Mouse (Mus musculus): ENCODE measurements around the gene Arih1. TPM values are rescaled to one million over a fixed set of nuclear protein-coding genes. Genes with fewer than 3 reads are reported as not detected.
"Not testable (repeated sequence)": the region's sequence is repeated elsewhere in the genome, so short reads cannot be mapped to it uniquely, and the experiment has no call there.

Gene Arih1
- polyA plus RNA-seq, 1 experiment = 162 TPM

DNA sequence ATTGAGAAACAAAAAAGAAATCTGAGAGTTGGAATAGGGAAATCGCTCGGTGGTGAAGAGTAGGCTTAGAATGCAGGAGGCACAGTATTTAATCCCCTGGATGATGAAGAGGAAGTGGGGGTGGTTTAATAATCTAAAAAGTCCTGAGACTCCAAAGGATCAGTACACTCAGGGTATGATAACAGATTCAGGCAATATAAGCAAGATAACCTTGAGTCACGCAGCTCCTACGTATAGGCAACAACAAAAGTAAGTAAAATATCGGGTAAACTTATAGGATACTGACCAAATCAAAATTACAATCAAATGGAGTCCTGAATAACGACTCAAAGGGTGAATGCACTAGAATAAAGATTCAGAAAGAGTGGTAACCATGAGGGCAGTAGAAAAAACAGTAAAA lies 65.9 kb downstream of the Arih1 start:
- Histone ChIP-seq H3K27ac (ENCODE audit: insufficient read depth, low read length) (no peak overlapping the region), H3K4me1 (ENCODE audit: control insufficient read depth, insufficient read depth, low read length) (no peaks in the 10 kb centered on the region), H3K4me3 (ENCODE audit: insufficient read depth, low read length) (no peak overlapping the region)
- TF ChIP-seq CTCF (IDR thresholded peaks at IDR 0.05; ENCODE audit: borderline replicate concordance, insufficient read depth, low read length) (no peak), POLR2A (IDR thresholded peaks at IDR 0.05; ENCODE audit: low read depth, low read length) (no peak)

DNA sequence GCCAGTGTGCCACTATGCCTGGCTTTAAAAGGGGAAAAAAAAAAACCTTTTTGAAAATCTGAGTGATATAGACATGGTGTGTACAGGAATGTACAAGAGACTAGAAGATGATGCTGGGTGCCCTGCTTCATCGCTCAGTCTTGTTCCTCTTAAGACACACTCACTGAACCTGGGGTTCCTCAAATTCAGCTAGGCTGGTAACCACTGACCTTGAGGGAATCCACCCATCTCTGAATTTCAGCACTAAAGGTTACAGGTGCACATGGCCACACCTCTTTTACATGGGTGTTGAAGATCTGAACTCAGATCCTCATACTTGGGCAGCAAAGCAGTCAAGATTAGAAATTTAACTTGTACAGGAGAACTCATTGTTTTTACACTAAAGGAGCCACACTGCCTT lies 79.1 kb downstream of the Arih1 start:
- TF ChIP-seq CTCF (IDR thresholded peaks at IDR 0.05; ENCODE audit: borderline replicate concordance, insufficient read depth, low read length) = no peak
- no peak for TF ChIP-seq POLR2A (IDR thresholded peaks at IDR 0.05; ENCODE audit: low read depth, low read length)
- Histone ChIP-seq H3K27ac (ENCODE audit: insufficient read depth, low read length) (no peak overlapping the region), H3K4me3 (ENCODE audit: insufficient read depth, low read length) (no peak overlapping the region), H3K4me1 (ENCODE audit: control insufficient read depth, insufficient read depth, low read length) (no peaks in the 10 kb centered on the region)

DNA sequence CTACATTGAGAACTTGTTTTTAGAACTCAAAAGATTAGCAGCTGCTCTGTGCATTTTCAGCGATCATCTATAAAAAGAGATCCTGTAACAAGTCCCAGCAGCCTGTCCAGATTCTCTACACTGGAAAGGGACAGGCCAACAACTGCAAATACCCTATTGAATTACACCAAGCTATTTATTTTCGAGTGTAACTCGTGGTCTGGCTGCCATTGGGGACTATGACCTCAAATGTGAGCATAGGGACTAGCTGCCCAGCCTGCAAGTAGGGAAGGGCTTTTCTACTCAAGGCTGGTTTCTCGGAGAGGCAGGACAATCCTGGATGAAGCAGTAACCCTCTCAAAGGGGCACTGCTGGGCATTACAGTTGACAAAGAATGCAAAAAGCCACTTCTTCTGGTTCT lies 97.3 kb downstream of the Arih1 start:
- TF ChIP-seq CTCF (IDR thresholded peaks at IDR 0.05; ENCODE audit: borderline replicate concordance, insufficient read depth, low read length) (no peak), POLR2A (IDR thresholded peaks at IDR 0.05; ENCODE audit: low read depth, low read length) (no peak)
- Histone ChIP-seq H3K27ac (ENCODE audit: insufficient read depth, low read length) (no peak overlapping the region), H3K4me3 (ENCODE audit: insufficient read depth, low read length) (no peak overlapping the region), H3K4me1 (ENCODE audit: control insufficient read depth, insufficient read depth, low read length) (no peaks in the 10 kb centered on the region)

DNA sequence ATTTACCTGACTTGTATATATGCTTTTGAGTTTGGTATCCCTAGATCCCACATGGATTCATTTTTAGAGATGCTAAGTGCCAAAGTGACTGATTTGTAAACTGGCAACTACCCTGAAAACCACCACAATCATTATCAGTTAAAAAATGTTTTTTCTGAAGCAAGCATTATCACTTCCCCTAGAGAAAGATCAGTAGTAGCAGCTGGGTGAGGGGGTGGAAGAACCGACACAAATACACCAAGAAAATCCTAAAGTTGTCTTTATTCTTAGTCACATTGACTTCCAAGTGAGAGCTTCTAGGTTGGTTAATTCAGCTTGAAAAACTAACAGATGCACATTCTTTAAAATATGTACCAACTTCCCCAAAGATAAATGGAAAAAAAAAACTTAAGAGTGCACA lies 98.1 kb downstream of the Arih1 start:
- Histone ChIP-seq H3K4me1 (ENCODE audit: control insufficient read depth, insufficient read depth, low read length) (no peaks in the 10 kb centered on the region), H3K4me3 (ENCODE audit: insufficient read depth, low read length) (no peak overlapping the region), H3K27ac (ENCODE audit: insufficient read depth, low read length) (no peak overlapping the region)
- TF ChIP-seq CTCF (IDR thresholded peaks at IDR 0.05; ENCODE audit: borderline replicate concordance, insufficient read depth, low read length) (no peak), POLR2A (IDR thresholded peaks at IDR 0.05; ENCODE audit: low read depth, low read length) (no peak)

DNA sequence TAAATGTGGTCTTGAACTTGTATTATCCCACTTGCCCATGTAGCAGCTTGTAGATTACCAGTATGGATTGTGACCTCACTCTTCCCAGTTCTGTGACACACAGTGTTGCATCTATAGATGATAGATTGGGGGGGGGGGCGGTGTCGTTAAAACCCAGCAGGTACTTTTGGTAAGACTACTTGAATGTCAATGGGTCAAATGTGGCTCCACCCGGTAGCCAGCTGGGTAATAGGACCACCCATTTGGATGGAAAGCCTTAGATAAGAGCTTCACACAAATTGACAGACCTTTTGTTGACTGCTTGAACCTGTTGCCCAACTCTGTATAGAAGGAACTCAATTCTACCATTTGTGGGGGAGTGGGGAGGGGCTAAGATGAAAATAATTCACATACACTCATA lies 99.0 kb downstream of the Arih1 start:
- H3K4me1 ChIP-seq (ENCODE audit: control insufficient read depth, insufficient read depth, low read length) = no peaks in the 10 kb centered on the region
- H3K4me3 ChIP-seq (ENCODE audit: insufficient read depth, low read length) = no peak overlapping the region
- no peak for TF ChIP-seq CTCF (IDR thresholded peaks at IDR 0.05; ENCODE audit: borderline replicate concordance, insufficient read depth, low read length)
- TF ChIP-seq POLR2A (IDR thresholded peaks at IDR 0.05; ENCODE audit: low read depth, low read length) = no peak
- no peak overlapping the region for H3K27ac ChIP-seq (ENCODE audit: insufficient read depth, low read length)

DNA sequence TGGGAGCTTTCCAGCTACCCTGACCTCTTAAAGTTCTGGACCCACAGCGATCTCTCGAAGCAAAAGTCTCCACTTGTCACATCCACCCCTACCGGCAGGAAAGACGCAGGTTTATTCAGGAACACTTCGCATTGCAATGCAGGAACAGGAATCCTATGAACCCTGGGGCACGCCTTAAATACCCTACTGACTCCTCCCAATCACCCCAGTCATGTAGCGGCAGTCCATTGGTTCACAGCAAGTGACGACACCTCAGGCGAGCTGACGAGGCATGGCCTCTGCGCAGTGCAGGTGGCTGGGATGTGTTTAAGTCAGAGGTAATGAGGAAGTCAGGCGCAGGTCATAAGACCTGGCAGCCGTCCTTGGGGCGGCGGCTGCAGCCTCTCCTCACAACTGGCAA lies 110.8 kb downstream of the Arih1 start:
- H3K4me3 ChIP-seq (ENCODE audit: insufficient read depth, low read length) = no peak overlapping the region
- no peak overlapping the region for H3K27ac ChIP-seq (ENCODE audit: insufficient read depth, low read length)
- TF ChIP-seq POLR2A (IDR thresholded peaks at IDR 0.05; ENCODE audit: low read depth, low read length) (no peak), CTCF (IDR thresholded peaks at IDR 0.05; ENCODE audit: borderline replicate concordance, insufficient read depth, low read length) (no peak)
- no peaks in the 10 kb centered on the region for H3K4me1 ChIP-seq (ENCODE audit: control insufficient read depth, insufficient read depth, low read length)

DNA sequence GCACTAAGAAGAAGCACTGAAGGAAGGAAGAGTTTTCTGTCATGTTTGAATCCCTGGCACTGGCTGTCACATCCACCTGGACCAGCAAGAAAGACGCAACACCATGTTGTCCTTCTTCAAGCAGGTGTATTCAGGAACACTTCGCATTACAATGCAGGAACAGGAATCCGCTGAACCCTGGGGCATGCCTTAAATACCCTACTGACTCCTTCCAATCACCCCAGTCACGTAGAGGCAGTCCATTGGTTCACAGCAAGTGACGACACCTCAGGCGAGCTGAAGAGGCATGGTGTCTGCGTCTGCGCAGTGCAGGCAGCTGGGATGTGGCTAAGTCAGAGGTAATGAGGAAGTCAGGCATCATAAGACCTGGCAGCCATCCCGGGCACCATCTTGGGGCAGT lies 116.8 kb downstream of the Arih1 start:
- TF ChIP-seq POLR2A (IDR thresholded peaks at IDR 0.05; ENCODE audit: low read depth, low read length) (no peak), CTCF (IDR thresholded peaks at IDR 0.05; ENCODE audit: borderline replicate concordance, insufficient read depth, low read length) (no peak)
- Histone ChIP-seq H3K27ac (ENCODE audit: insufficient read depth, low read length) (no peak overlapping the region), H3K4me1 (ENCODE audit: control insufficient read depth, insufficient read depth, low read length) (peaks cover 2% of the 10 kb centered on the region; the same call in 1 of the 2 replicates), H3K4me3 (ENCODE audit: insufficient read depth, low read length) (no peak overlapping the region)

DNA sequence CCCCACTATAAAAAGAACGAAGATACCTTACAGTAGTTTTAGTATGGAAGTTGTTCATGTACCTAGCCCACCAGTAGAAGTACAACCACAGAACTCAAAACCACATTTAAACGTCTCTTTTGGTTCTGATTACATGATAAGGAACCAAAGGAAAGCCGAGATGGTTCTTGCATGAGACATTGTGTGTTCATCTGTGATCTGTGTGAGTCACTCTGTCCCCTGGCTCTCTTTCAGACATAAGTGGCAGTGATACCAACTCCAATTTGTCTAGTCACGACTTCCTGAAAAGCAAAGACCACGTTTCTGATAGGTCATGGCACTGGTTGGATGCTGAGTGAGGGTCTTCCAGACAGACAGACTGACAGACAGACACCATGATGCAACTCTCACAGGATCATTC lies 117.2 kb downstream of the Arih1 start:
- H3K27ac ChIP-seq (ENCODE audit: insufficient read depth, low read length) = no peak overlapping the region
- no peak for TF ChIP-seq CTCF (IDR thresholded peaks at IDR 0.05; ENCODE audit: borderline replicate concordance, insufficient read depth, low read length)
- TF ChIP-seq POLR2A (IDR thresholded peaks at IDR 0.05; ENCODE audit: low read depth, low read length) = no peak
- H3K4me3 ChIP-seq (ENCODE audit: insufficient read depth, low read length) = no peak overlapping the region
- peaks cover 2% of the 10 kb centered on the region; the same call in 1 of the 2 replicates for H3K4me1 ChIP-seq (ENCODE audit: control insufficient read depth, insufficient read depth, low read length)

DNA sequence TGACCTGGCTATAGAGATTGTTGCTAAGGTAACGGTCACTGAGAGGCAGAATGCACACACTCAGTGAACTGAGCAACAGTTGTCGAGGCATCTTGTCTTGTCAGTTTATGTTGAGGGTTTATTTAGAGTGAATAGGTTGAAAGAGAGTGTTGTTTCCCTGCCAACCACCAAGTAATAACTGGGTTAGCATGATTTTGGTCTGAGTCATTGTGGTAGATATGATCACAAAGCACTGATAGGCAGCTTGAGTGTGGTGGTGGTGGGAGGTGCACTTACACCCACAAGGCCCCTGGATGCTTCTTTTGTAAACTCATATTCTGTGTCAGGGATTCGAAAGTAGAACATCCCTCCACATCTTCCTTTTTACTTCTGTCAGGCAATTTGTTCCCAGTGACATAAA lies 125.9 kb downstream of the Arih1 start:
- H3K4me1 ChIP-seq (ENCODE audit: control insufficient read depth, insufficient read depth, low read length); H3K27ac ChIP-seq (ENCODE audit: insufficient read depth, low read length); H3K4me3 ChIP-seq (ENCODE audit: insufficient read depth, low read length): not testable (repeated sequence)

DNA sequence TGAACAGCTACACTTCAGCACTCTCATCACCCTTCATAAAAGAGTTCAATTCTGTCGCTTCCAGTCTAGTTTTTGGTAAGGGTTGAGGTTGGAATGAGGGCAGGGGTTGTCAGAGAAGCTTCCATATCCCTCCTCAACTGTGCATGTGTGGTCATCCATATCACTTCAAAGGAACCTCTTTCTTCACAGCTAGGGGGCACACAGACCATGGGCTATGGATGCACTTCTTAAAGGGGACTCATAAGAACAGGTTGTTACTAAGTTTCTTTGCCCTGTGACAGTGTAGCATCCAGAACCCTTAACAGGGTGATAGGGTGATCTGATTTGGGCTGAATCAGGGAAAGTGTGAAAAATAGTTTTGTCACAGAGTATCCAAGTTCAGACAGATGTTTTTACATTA lies 128.4 kb downstream of the Arih1 start:
- not testable (repeated sequence) for H3K4me3 ChIP-seq (ENCODE audit: insufficient read depth, low read length); H3K27ac ChIP-seq (ENCODE audit: insufficient read depth, low read length); H3K4me1 ChIP-seq (ENCODE audit: control insufficient read depth, insufficient read depth, low read length)

DNA sequence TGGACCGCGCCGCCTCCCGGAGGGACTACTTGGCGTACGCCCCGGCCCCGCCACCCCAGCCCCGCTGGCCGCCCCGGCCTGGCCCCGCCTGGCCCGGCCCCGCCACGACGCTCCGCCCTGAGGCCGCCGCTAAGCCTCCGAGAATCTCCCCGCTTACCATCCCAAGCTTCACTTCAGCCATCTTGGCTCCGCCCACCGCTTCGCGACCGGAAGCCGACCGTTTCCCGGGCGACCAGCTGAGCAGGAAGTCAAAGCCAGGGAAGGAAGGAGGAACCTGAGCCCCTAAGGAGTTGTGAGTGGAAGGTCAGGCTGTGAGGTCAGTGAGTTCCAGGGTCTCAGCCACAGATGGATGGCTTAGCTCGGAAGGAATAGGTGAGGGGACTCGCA lies 133.2 kb downstream of the Arih1 start, which contains the start of gene Bbs4:
TSS of gene Bbs4 (minus strand) at position 256 of the 387 bp plus-strand sequence.
- H3K27ac ChIP-seq (ENCODE audit: insufficient read depth, low read length) = peak within 1 kb of the TSS; percentile 64
- no peaks in the 10 kb centered on the region for H3K4me1 ChIP-seq (ENCODE audit: control insufficient read depth, insufficient read depth, low read length)
- H3K4me3 ChIP-seq (ENCODE audit: insufficient read depth, low read length) = peak within 1 kb of the TSS; percentile 80
- TF ChIP-seq POLR2A (IDR thresholded peaks at IDR 0.05; ENCODE audit: low read depth, low read length) (peak; percentile 83), CTCF (IDR thresholded peaks at IDR 0.05; ENCODE audit: borderline replicate concordance, insufficient read depth, low read length) (no peak)
